Mouse (Mus musculus) lung, postnatal 4 days (tissue): ENCODE measurements around the gene Gm5129.
A peak's percentile ranks its signal among the peaks of the same experiment; 100 is the strongest.

Experiments used
- DNase-seq, 2 experiments: peaks; one replicate each; pipeline ENCODE4 v3.0.0; 2021

The Gm5129 gene

GRCm38 (mm10) chr5:29721159-29721558 is 14.6 kb downstream of the Gm5129 start:
- DNase-seq: no peak

GRCm38 (mm10) chr5:29712906-29713305 is 22.8 kb downstream of the Gm5129 start:
- DNase-seq: no peak

- DNase-seq: no peak
Measured at GRCm38 (mm10) chr5:29711631-29712030, 24.1 kb downstream of the Gm5129 start.

GRCm38 (mm10) chr5:29708258-29708657 is 27.5 kb downstream of the Gm5129 start:
- DNase-seq: no peak

- no peak for DNase-seq
Measured at GRCm38 (mm10) chr5:29707241-29707640, 28.5 kb downstream of the Gm5129 start.

- no peak for DNase-seq
Measured at GRCm38 (mm10) chr5:29699520-29700202, 36.1 kb downstream of the Gm5129 start.

- DNase-seq: no peak
Measured at GRCm38 (mm10) chr5:29698493-29698892, 37.2 kb downstream of the Gm5129 start.

- no peak for DNase-seq
Measured at GRCm38 (mm10) chr5:29688352-29688751, 47.4 kb downstream of the Gm5129 start.

- DNase-seq: peak in 1 of 2 experiments; percentile 48
Measured at GRCm38 (mm10) chr5:29687671-29688070, 48.1 kb downstream of the Gm5129 start.
